Mouse (Mus musculus): Measurements from ENCODE around the gene Ddx18. TPM values are rescaled to one million over a fixed set of nuclear protein-coding genes. Genes with fewer than 3 reads are reported as not detected.

Gene Ddx18
- polyA plus RNA-seq, 1 experiment from 2014 or later, result 70.3 TPM

- Histone ChIP-seq H3K4me1 (no peaks in the 10 kb centered on the region), H3K4me3 (no peak overlapping the region), H3K36me3 (0 out of 2 replicates have a peak, but pooled peaks cover 5% of the 10 kb centered on the region), H3K9me3 (replicated peaks) (no peaks in the 10 kb centered on the region), H3K27me3 (ENCODE audit: low read depth, poor library complexity, severe bottlenecking) (no peaks in the 10 kb centered on the region), H3K27ac (replicated peaks) (no peak overlapping the region)
- no peak for DNase-seq (ENCODE audit: low spot score)
- 52% methylated on average over 2 of the region's 2 CpGs for WGBS
Measured at GRCm38 (mm10) chr1:121511186-121511585, 56.6 kb downstream of the Ddx18 start.

GRCm38 (mm10) chr1:121510420-121511140 is 57.2 kb downstream of the Ddx18 start:
- no peak overlapping the region for H3K4me3 ChIP-seq
- no peaks in the 10 kb centered on the region for H3K27me3 ChIP-seq (ENCODE audit: low read depth, poor library complexity, severe bottlenecking)
- no peak overlapping the region for H3K27ac ChIP-seq (replicated peaks)
- H3K9me3 ChIP-seq (replicated peaks), result no peaks in the 10 kb centered on the region
- H3K4me1 ChIP-seq, result no peaks in the 10 kb centered on the region
- H3K36me3 ChIP-seq, result 0 out of 2 replicates have a peak, but pooled peaks cover 5% of the 10 kb centered on the region
- 94% methylated on average over 19 of the region's 19 CpGs for WGBS
- DNase-seq (ENCODE audit: low spot score), result no peak

GRCm38 (mm10) chr1:121508729-121509128 is 59.1 kb downstream of the Ddx18 start:
- no peaks in the 10 kb centered on the region for H3K27me3 ChIP-seq (ENCODE audit: low read depth, poor library complexity, severe bottlenecking)
- no peaks in the 10 kb centered on the region for H3K9me3 ChIP-seq (replicated peaks)
- no peak overlapping the region for H3K4me3 ChIP-seq
- no peaks in the 10 kb centered on the region for H3K4me1 ChIP-seq
- H3K36me3 ChIP-seq, result 0 out of 2 replicates have a peak, but pooled peaks cover 9% of the 10 kb centered on the region
- DNase-seq (ENCODE audit: low spot score), result no peak
- no peak overlapping the region for H3K27ac ChIP-seq (replicated peaks)
- WGBS, result 92% methylated on average over 2 of the region's 2 CpGs

Other genes with a start within 250 kb of the Ddx18 start
- gene Insig2, start 235.4 kb downstream of the Ddx18 start, polyA plus RNA-seq (2016; fragmentation: Nextera tagmentation; extraction: Ambion mirVana), result 21.1 and 22.0 TPM in 2 replicates
- gene Ccdc93, start 136.9 kb downstream of the Ddx18 start, polyA plus RNA-seq (2016; fragmentation: Nextera tagmentation; extraction: Ambion mirVana), result 9.9 and 11.1 TPM in 2 replicates
- gene Htr5b, start 39.5 kb downstream of the Ddx18 start, polyA plus RNA-seq (2016; fragmentation: Nextera tagmentation; extraction: Ambion mirVana), result 0.20 and 0.23 TPM in 2 replicates

Data from midbrain, embryonic 10.5 days (tissue).